Mouse (Mus musculus) hindlimb bud, embryonic 11.5 days (tissue): ENCODE results near the gene Mob3b.

Experiments used
- DNase-seq: peaks from one replicate; pipeline ENCODE4 v3.0.0-alpha.2; 2012; ENCODE audit warnings: low read depth, low spot score; ENCODE audit errors: extremely low spot score

The Mob3b gene

GRCm38 (mm10) chr4:35006541-35007260 lies 150.6 kb downstream of the Mob3b start:
- no peak for DNase-seq

DNA sequence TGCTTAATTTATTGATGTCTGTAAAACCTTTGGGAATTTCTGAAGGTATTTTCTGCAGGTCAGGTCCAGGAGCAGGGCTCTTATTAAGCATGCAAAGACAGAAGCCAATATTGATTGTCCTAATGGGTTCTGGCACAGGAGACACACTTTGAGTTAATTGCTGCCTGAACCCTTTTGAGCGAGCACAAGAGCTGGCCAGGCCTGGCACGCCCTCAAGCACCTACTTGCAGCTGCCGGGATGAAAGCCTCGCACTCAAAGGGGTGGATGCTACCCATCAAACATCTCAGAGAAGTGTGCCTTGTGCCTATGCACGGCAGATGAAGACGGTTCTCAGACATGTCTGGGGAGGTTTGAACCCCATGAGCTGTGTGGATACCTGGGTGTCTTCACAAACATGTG lies 151.2 kb downstream of the Mob3b start:
- DNase-seq: no peak

- DNase-seq: no peak
Measured at GRCm38 (mm10) chr4:35005068-35005769, 152.1 kb downstream of the Mob3b start.

DNA sequence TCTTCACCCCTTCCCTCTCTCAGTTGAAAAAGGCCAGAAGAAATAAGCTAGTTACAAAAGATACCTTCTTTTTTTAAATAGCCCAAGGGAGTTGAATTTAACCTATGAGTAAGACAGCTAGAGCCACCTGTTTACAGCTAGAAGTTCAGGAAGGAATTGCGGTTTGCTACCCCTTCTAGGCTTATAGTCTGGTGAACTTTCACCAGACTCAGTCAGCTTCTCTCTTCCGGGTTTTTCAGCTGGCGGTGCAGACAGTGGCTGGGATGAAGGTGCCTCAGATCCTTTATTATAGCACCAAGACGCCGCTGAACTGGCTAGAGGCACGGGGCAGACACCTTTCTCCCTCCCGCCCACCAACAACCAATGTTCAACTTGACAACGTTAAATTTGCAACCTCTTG lies 152.8 kb downstream of the Mob3b start:
- DNase-seq: no peak

DNA sequence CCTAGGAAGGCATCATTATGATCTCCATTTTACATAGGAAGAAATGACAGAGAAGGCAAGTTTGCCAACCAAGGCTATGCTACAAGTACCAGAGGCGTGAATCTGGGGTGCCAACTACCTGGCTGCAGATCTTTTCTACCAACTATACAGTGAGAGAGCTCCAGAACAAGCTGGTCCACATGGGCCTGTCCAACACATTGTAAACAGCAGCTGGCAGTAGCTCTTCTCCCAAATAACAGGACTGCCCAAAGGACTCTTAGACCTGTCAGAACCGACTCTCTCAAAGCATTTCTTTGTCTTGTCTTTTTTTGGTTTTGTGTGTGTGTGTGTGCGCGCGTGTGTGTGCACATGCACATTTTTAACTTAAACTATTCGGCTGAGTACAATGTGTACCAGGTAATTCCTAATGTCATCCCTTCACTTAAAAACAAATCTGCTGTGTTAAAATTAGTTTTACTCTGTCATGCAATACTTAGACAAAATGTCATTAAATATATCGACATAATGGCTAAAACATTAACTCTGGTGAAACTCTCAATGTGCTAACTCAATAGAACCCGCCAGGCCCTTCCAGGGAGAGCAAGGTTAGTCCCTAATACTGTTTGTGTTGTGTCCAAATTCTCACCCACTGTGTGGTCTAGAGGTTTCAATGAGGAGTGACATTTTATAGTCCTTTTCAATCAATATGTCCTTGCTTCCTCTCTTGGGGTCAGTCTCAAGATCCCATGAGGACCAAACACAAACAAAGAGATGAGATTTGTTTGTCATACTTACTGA lies 153.5 kb downstream of the Mob3b start:
- DNase-seq: no peak

GRCm38 (mm10) chr4:34996616-34997015 lies 160.7 kb downstream of the Mob3b start:
- DNase-seq: no peak

GRCm38 (mm10) chr4:34993639-34993975 lies 163.7 kb downstream of the Mob3b start:
- no peak for DNase-seq

DNA sequence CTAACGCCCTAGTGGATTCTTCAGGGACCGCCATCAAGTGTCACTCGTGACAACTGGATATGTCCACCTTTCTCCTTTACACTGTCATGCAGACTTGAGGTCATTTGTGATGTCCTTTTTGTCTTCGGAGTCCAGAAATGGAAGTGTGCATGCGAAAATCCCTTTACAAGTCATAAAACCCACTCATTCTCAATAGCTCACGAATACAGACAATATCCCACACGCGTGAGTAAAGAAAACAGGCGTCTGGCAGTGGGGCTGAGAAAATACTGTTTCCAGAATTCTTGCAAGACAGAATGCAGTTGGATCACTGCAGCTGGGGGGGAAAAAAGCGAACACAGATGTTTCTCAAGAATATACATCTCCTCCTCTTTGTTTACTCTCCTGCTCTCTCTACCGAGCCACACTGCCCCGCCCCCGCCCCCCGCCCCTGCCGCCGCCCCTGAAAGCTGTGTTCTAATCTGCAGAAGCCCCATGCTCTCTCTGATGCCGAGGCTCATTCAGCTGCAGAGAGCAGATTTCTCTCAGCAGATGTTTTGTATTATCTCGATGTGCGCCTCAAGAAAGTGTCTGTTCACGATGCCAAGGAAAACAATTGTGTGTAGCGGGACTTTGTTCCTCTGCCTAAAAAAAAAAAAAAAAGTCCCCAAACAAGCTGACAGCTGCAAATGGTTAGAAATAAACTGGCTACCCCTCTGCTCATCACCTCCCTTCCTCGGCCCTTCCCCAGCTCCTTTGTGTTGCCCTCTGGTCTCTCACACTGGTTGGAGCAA lies 164.2 kb downstream of the Mob3b start:
- no peak for DNase-seq

DNA sequence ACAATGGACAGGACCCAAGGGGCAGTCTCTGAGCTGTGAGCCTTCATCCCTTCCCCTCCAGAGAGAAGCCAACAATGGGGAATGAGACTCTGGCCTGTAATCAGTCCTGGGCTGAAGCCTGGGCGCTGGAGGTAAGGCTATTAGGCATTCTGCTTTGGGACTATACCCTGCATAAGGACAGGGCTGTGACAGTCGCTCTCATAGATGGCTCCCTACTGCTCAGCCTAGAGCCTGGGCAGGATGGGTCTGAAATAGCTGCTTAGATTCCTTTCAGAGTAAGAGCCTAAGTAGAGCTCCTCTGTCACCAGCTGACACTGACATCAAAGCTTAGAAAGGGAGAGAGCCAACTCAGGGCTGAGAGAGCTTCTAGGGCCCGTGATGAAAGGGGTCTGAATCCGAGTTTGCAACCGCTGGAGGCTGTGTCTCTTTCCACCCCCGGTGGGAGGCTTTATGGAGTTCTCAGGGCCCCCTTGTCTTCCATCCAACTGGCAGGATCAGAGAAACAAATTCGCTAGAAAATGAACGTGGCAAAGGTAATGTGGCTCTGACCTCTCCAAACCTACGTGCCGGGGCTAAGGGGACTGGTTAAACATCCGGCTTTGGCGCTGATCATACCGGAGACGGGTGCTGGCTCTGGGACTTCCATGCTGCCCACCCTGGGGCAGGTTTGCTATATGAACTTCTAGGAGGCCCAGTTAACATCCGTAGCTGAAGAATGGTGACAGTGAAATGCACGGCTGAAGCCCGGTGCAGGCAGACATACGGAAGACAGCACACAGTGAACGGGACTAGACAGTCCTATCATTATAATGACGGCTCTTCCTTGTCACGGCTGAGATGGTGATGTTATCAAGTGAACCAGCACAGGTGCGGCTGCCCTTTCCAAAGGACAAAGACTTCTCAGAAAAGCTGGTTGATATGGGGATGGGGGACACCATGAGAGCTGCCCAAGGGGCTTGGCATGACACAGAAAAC lies 165.1 kb downstream of the Mob3b start:
- no peak for DNase-seq

DNA sequence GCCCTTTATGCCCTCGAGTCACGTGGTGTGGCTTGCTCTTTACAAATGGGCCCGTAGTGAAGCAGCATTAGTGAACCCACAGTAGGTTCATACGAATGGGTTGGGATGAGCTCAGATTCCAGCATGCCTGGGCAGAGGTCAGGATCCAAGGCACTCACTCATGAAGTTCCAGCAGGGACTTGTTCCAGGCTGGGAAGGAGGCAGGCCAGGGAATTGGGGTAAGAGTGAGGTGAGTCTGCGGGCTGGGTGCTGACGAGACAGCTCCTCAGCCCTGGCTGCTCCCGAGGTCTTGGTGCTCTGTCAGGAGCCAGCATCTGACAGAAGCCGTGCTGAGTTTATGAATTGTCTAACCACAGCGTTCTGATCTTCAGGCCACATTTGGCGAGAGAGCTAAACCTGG lies 166.2 kb downstream of the Mob3b start:
- DNase-seq: no peak

DNA sequence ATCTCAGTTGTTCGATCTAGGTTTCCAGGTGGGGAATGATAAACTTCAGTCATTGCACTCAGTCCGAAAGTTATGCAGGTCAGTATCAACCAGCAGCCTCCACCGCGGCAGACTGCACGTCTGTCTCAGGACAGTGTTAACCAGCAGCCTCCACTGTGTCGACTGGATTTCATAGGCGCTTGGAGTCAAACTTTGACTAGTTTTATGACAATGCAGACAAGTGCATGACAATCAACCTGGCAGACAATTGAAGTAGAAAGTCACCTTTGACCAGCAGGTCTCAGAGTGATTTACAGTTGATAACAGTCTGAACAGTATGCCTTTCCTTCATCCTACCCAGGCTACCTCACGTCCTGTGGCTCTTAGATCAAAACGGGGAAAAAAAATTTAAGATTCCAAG lies 166.6 kb downstream of the Mob3b start:
- no peak for DNase-seq

GRCm38 (mm10) chr4:34987568-34987967 lies 169.7 kb downstream of the Mob3b start:
- DNase-seq: no peak

DNA sequence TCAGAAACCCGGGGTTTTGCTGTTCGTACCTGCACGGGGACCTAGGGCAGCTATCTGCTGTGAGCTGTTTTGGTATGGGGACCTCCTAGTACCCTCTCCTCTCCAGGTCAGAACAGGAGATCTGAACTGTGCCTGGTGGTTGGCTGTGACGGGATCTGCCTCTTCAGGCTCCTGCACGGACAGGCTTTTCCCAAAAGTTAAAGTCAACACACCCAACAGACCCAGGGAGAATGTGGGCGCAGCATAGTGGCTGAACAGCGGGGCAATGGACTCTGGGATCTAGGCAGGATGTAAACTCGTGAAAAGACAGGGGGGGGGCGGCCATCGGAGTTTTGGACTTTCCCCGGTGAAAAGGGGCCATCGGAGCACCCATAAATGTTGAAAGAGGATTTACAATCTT lies 170.2 kb downstream of the Mob3b start:
- DNase-seq: no peak

DNA sequence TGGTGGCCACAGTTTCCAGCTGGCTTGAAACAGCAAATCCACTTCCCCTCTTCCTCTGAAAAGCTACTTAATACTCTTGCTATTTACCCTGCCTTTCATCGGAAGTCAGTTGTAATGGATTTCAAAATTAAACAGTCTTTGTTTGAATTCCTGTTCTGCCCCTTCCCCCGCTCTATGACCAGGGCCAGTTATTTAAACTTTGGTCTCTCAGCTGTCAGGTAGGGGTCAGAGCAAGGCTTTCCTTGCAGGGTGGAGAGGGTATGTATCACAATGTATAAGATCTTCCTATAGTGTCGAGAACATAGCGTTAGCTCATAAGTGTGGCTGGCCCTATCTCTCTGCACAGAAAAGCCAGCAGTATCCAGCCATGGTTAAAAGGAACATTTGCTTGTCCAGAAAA lies 170.6 kb downstream of the Mob3b start:
- no peak for DNase-seq

DNA sequence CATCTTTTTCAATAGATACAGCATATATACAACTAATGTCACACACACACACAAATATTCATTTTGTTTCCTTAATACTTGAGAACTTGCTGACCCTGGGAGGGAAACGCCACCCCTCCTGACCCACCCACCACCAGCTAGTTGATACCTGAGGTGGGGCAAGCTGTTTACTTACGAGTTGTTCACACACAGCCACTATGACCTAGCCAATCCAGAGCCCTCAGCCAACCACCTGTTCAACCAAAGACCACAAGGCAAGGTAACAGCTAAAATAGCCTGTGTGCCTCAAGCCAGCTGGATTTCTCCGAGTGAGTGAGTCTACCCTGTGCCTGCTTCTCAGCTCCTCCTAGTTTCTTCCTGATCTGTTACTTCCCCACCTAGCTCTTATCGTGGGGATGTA lies 172.9 kb downstream of the Mob3b start:
- DNase-seq: no peak

- no peak for DNase-seq
Measured at GRCm38 (mm10) chr4:34983511-34983910, 173.8 kb downstream of the Mob3b start.

DNA sequence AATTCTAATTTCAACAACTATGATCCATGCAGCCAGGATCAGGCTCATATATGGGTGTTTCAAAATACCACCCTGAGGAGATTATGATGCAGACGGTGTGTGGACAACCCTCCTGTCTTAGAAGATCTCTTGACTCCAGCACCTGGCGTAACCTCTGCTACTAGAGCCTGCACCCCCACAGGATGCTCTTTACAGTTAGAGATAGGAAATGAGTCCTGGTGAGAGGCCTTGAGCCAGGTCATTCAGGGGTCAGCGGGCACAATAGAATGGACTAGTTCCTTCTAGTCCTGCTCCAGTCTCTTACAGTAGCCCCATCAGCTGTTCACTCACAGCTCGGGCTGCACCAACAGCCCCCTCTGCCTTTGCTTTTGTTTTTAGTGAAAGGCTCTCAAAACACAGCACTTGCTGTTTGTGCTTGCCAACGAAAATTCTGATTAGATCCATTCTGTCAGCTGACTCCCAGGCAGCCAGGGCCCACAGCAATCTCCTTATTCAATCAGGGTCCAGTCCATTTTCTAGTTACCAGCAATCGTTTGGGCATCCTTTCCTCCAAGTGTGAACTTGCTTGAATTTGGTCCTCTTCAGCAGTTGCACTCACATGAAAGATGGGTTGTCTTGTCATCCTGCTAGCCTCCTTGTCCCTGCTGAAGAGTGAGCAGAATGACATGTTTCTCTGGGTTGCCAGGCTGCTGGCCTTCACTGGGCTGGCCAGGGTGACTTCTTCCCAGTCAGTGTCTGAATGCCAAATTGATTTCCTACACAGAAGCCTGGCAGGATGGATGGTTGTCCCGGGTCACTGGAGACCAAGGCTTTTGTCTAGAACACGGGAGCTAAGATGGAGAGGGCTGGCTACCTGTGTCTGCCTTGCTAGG lies 175.7 kb downstream of the Mob3b start:
- DNase-seq: no peak

- DNase-seq: no peak
Measured at GRCm38 (mm10) chr4:34980461-34981039, 176.7 kb downstream of the Mob3b start.
